Mouse (Mus musculus) heart, embryonic 15.5 days (tissue): ENCODE data around the gene Slc25a30. TPM values are rescaled to one million over a fixed set of nuclear protein-coding genes. Genes with fewer than 3 reads are reported as not detected.
A peak's percentile ranks its signal among the peaks of the same experiment; 100 is the strongest.
"Not testable (repeated sequence)": the region's sequence is repeated elsewhere in the genome, so short reads cannot be mapped to it uniquely, and the experiment has no call there.

Experiments
- ATAC-seq: fragments of 200-750 bp; cut with Nextera tagmentation; replicated peaks from 2 replicates; pipeline ENCODE4 v1.8.0; 2017; ENCODE audit warnings: low read depth, moderate TSS enrichment; ENCODE audit not compliant: insufficient number of reproducible peaks, insufficient read depth, low FRiP score
- H3K27ac ChIP-seq: fragments of 300-500 bp; sonication (generic); 2 replicates; pipeline ENCODE4 v1.5.1; 2015; ENCODE audit warnings: mild to moderate bottlenecking, inconsistent platforms
- H3K27me3 ChIP-seq: fragments of 300-500 bp; sonication (generic); 2 replicates; pipeline ENCODE4 v1.6.1; 2015; ENCODE audit warnings: inconsistent platforms
- H3K36me3 ChIP-seq: fragments of 300-500 bp; sonication (generic); 2 replicates; pipeline ENCODE4 v1.6.1; 2015; ENCODE audit warnings: mild to moderate bottlenecking, inconsistent platforms
- H3K4me1 ChIP-seq: fragments of 300-500 bp; sonication (generic); replicated peaks from 2 replicates; pipeline ENCODE4 v1.6.1; 2015; ENCODE audit warnings: inconsistent platforms
- H3K4me2 ChIP-seq: fragments of 300-500 bp; sonication (generic); 2 replicates; pipeline ENCODE4 v1.6.1; 2015; ENCODE audit warnings: inconsistent platforms, mild to moderate bottlenecking, moderate library complexity
- H3K4me3 ChIP-seq: fragments of 300-500 bp; sonication (generic); 2 replicates; pipeline ENCODE4 v1.5.1; 2015; ENCODE audit warnings: mild to moderate bottlenecking, inconsistent platforms
- H3K9ac ChIP-seq: fragments of 300-500 bp; sonication (generic); 2 replicates; pipeline ENCODE4 v1.6.1; 2015; ENCODE audit warnings: mild to moderate bottlenecking, inconsistent platforms
- H3K9me3 ChIP-seq: fragments of 300-500 bp; sonication (generic); replicated peaks from 2 replicates; pipeline ENCODE4 v1.6.1; 2016; ENCODE audit warnings: inconsistent platforms
- WGBS: fragments of 180-500 bp; shearing (Covaris S2); methylation state at CpG from one replicate; pipeline ENCODE4 v1.1.7; 2015; ENCODE audit warnings: mixed read lengths; 5-methylcytosine and 5-hydroxymethylcytosine counted together
- polyA plus RNA-seq: library from polyadenylated mRNA; unstranded; fragments of >200 nt; fragmentation: Nextera tagmentation; extraction: Ambion mirVana; gene quantifications from 2 replicates; pipeline ENCODE4 v1.2.1, GENCODE M21; 2015

Slc25a30 gene
- polyA plus RNA-seq: 5.6 and 5.8 TPM in 2 replicates

- Histone ChIP-seq H3K9me3 (no peaks in the 10 kb centered on the region), H3K4me2 (peak within 1 kb of the TSS; percentile 85), H3K9ac (peak within 1 kb of the TSS; percentile 80), H3K27me3 (no peaks in the 10 kb centered on the region), H3K27ac (peak within 1 kb of the TSS; percentile 82), H3K4me3 (peak within 1 kb of the TSS; percentile 85), H3K4me1 (peaks cover 11% of the 10 kb centered on the region), H3K36me3 (no peaks in the 10 kb centered on the region)
- peak; percentile 100 for ATAC-seq
- 5% methylated on average over 51 of the region's 51 CpGs for WGBS
Measured at GRCm38 (mm10) chr14:75786868-75787793, at the start of gene Slc25a30. Slc25a30 (minus strand) TSS chr14:75787037.

GRCm38 (mm10) chr14:75836579-75836978 is 49.7 kb upstream of the Slc25a30 start:
- 89% methylated on average over 3 of the region's 3 CpGs for WGBS
- no peak for ATAC-seq
- Histone ChIP-seq H3K27me3 (no peaks in the 10 kb centered on the region), H3K36me3 (no peaks in the 10 kb centered on the region), H3K4me2 (no peak overlapping the region), H3K9me3 (no peaks in the 10 kb centered on the region), H3K4me1 (peaks cover 40% of the 10 kb centered on the region), H3K9ac (no peak overlapping the region), H3K27ac (peak overlapping the region; percentile 79), H3K4me3 (no peak overlapping the region)

- H3K9ac ChIP-seq: peak overlapping the region; percentile 89
- peak; percentile 69 for ATAC-seq
- under 1% methylated on average over 16 of the region's 16 CpGs for WGBS
Measured at GRCm38 (mm10) chr14:75834739-75835381, 48.0 kb upstream of the Slc25a30 start.

GRCm38 (mm10) chr14:75834251-75834738 is 47.5 kb upstream of the Slc25a30 start:
- H3K9me3 ChIP-seq: no peaks in the 10 kb centered on the region

More at GRCm38 (mm10) chr14:75834739-75835381, 48.0 kb upstream of the Slc25a30 start:
- H3K27ac ChIP-seq: peak overlapping the region; percentile 99
- H3K4me2 ChIP-seq: peak overlapping the region; percentile 99
- H3K9me3 ChIP-seq: no peaks in the 10 kb centered on the region
- H3K4me1 ChIP-seq: peaks cover 40% of the 10 kb centered on the region
- H3K36me3 ChIP-seq: no peaks in the 10 kb centered on the region
- H3K4me3 ChIP-seq: peak overlapping the region; percentile 58
- no peaks in the 10 kb centered on the region for H3K27me3 ChIP-seq

GRCm38 (mm10) chr14:75833546-75834250 is 46.9 kb upstream of the Slc25a30 start:
- WGBS: 8% methylated on average over 12 of the region's 12 CpGs

More at GRCm38 (mm10) chr14:75834251-75834738, 47.5 kb upstream of the Slc25a30 start:
- Histone ChIP-seq H3K4me1 (peaks cover 40% of the 10 kb centered on the region), H3K4me2 (peak overlapping the region; percentile 99), H3K27ac (peak overlapping the region; percentile 99), H3K4me3 (peak overlapping the region; percentile 58), H3K9ac (peak overlapping the region; percentile 89), H3K36me3 (no peaks in the 10 kb centered on the region), H3K27me3 (no peaks in the 10 kb centered on the region)
- WGBS: 1% methylated on average over 10 of the region's 10 CpGs
- peak; percentile 86 for ATAC-seq

GRCm38 (mm10) chr14:75832982-75833381 is 46.1 kb upstream of the Slc25a30 start:
- Histone ChIP-seq H3K27me3 (0 out of 2 replicates have a peak, but pooled peaks cover under 1% of the 10 kb centered on the region), H3K4me3 (peak overlapping the region; percentile 58), H3K4me2 (peak overlapping the region; percentile 99), H3K9ac (no peak overlapping the region), H3K36me3 (no peaks in the 10 kb centered on the region), H3K9me3 (no peaks in the 10 kb centered on the region), H3K27ac (peak overlapping the region; percentile 99), H3K4me1 (peaks cover 49% of the 10 kb centered on the region)
- ATAC-seq: no peak
- WGBS: 41% methylated on average over 4 of the region's 4 CpGs

More at GRCm38 (mm10) chr14:75833546-75834250, 46.9 kb upstream of the Slc25a30 start:
- Histone ChIP-seq H3K27ac (peak overlapping the region; percentile 99), H3K9me3 (no peaks in the 10 kb centered on the region), H3K36me3 (no peaks in the 10 kb centered on the region), H3K4me2 (peak overlapping the region; percentile 99), H3K9ac (peak overlapping the region; percentile 89), H3K4me1 (peaks cover 46% of the 10 kb centered on the region), H3K27me3 (no peaks in the 10 kb centered on the region), H3K4me3 (peak overlapping the region; percentile 58)
- ATAC-seq: peak; percentile 44

- Histone ChIP-seq H3K4me3 (no peak overlapping the region), H3K36me3 (no peaks in the 10 kb centered on the region), H3K9me3 (no peaks in the 10 kb centered on the region), H3K27ac (no peak overlapping the region), H3K27me3 (0 out of 2 replicates have a peak, but pooled peaks cover 4% of the 10 kb centered on the region), H3K4me1 (peaks cover 40% of the 10 kb centered on the region), H3K9ac (no peak overlapping the region), H3K4me2 (no peak overlapping the region)
- ATAC-seq: no peak
- WGBS: 93% methylated on average over 2 of the region's 2 CpGs
Measured at GRCm38 (mm10) chr14:75832031-75832430, 45.2 kb upstream of the Slc25a30 start.

- H3K9me3 ChIP-seq, ATAC-seq, H3K36me3 ChIP-seq, H3K9ac ChIP-seq, H3K4me3 ChIP-seq, H3K27me3 ChIP-seq: not testable (repeated sequence)
- Histone ChIP-seq H3K27ac (peak overlapping the region; percentile 59; the same call in 1 of the 2 replicates), H3K4me2 (peak overlapping the region; percentile 67; the same call in 1 of the 2 replicates), H3K4me1 (peaks cover 23% of the 10 kb centered on the region)
- WGBS: 60% methylated on average over 14 of the region's 14 CpGs
Measured at GRCm38 (mm10) chr14:75829817-75830216, 43.0 kb upstream of the Slc25a30 start.

GRCm38 (mm10) chr14:75828866-75829806 is 42.3 kb upstream of the Slc25a30 start:
- peak overlapping the region; percentile 39 for H3K4me3 ChIP-seq
- H3K9me3 ChIP-seq: no peaks in the 10 kb centered on the region
- peak overlapping the region; percentile 4 for H3K9ac ChIP-seq
- peak overlapping the region; percentile 67 for H3K4me2 ChIP-seq
- H3K4me1 ChIP-seq: peaks cover 23% of the 10 kb centered on the region
- H3K36me3 ChIP-seq: no peaks in the 10 kb centered on the region
- peak overlapping the region; percentile 59 for H3K27ac ChIP-seq
- 4% methylated on average over 32 of the region's 32 CpGs for WGBS
- ATAC-seq: peak; percentile 66
- H3K27me3 ChIP-seq: 0 out of 2 replicates have a peak, but pooled peaks cover 4% of the 10 kb centered on the region

- no peaks in the 10 kb centered on the region for H3K36me3 ChIP-seq
Measured at GRCm38 (mm10) chr14:75828221-75828620, 41.4 kb upstream of the Slc25a30 start.

More at GRCm38 (mm10) chr14:75828221-75828620, 41.4 kb upstream of the Slc25a30 start:
- Histone ChIP-seq H3K9ac (no peak overlapping the region), H3K27ac (no peak overlapping the region), H3K9me3 (no peaks in the 10 kb centered on the region), H3K27me3 (0 out of 2 replicates have a peak, but pooled peaks cover 4% of the 10 kb centered on the region), H3K4me2 (peak overlapping the region; percentile 67; the same call in 1 of the 2 replicates), H3K4me3 (no peak overlapping the region), H3K4me1 (peaks cover 15% of the 10 kb centered on the region)
- WGBS: 46% methylated on average over 11 of the region's 11 CpGs
- no peak for ATAC-seq
